In the genomic region with DNA sequence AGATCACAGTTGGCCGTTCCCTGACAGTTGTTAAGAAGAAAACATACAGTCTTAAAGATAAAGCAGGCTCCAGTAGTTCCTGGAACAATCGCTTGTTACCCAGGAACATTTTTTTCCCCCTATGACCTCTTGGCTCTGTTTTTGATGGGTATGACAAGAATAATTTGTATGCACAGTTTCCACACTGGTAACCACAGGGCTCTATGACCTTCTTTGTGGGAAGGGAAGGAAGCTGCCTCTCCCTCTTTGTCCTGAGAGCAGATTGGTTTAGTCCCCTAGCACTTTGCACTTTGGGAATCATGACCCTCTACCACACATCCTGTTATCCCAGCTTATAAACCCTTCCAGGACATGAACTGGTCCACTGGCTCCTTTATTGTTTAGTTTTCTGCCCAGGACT, we compare ENCODE assay signal across 27 mouse cellular contexts. TPM values are rescaled to one million over a fixed set of nuclear protein-coding genes. Genes with fewer than 3 reads are reported as not detected.
A peak's percentile ranks its signal among the peaks of the same experiment; 100 is the strongest.
DNase-seq lines count a peak whose midpoint lies in the region; ATAC-seq and TF ChIP-seq lines count a peak whose summit lies in the region.
"Had no signal": no experiment of that assay in that cellular context is flagged by ENCODE, and none has a peak within 500 bp of the region (broad histone marks: within the 10 kb centered on the region; RNA-seq: fewer than 3 reads in every experiment).

No protein-coding gene starts in this region.

- H3K27me3 ChIP-seq in kidney, adult 2 months (replicated peaks; ENCODE audit: control insufficient read depth, insufficient read depth, low read length): no peaks in the 10 kb centered on the region
- H3K27me3 ChIP-seq in kidney, embryonic 16.5 days (ENCODE audit: insufficient read depth, low read length): no peaks in the 10 kb centered on the region
- 0 out of 2 replicates have a peak, but pooled peaks cover 4% of the 10 kb centered on the region for H3K27me3 ChIP-seq in kidney, embryonic 15.5 days
- no peaks in the 10 kb centered on the region for H3K27me3 ChIP-seq in midbrain, embryonic 11.5 days (ENCODE audit: control insufficient read depth, insufficient read depth, low read length)
- no peaks in the 10 kb centered on the region for H3K27me3 ChIP-seq in midbrain, embryonic 15.5 days (replicated peaks)
- H3K27me3 ChIP-seq: CH12.LX; embryonic facial prominence, embryonic 12.5 days; forebrain, embryonic 13.5 days; forebrain, embryonic 15.5 days; Patski had no signal

- TF ChIP-seq CTCF in kidney, adult 2 months (conservative IDR thresholded peaks at IDR 0.05; ENCODE audit: insufficient read depth, insufficient read length, low read depth, low read length): no peak

- H3K27ac ChIP-seq in kidney, adult 2 months (ENCODE audit: insufficient read depth, low read depth, low read length): peak overlapping the region; percentile 21; the same call in 1 of the 2 replicates
- H3K27ac ChIP-seq in kidney, embryonic 16.5 days (ENCODE audit: low read length): no peak overlapping the region
- H3K27ac ChIP-seq in kidney, embryonic 15.5 days: no peak overlapping the region
- H3K27ac ChIP-seq in midbrain, embryonic 11.5 days (ENCODE audit: low read depth, low read length): no peak overlapping the region
- no peak overlapping the region for H3K27ac ChIP-seq in midbrain, embryonic 15.5 days
- H3K27ac ChIP-seq: embryonic facial prominence, embryonic 10.5 days; embryonic facial prominence, embryonic 12.5 days; forebrain, embryonic 13.5 days; forebrain, embryonic 15.5 days had no signal

- H3K4me3 ChIP-seq in kidney, adult 2 months (ENCODE audit: insufficient read depth, low read depth, low read length): no peak overlapping the region
- no peak overlapping the region for H3K4me3 ChIP-seq in kidney, embryonic 16.5 days (ENCODE audit: low read length)
- no peak overlapping the region for H3K4me3 ChIP-seq in kidney, embryonic 15.5 days (replicated peaks)
- H3K4me3 ChIP-seq in midbrain, embryonic 11.5 days (ENCODE audit: low read depth, low read length): no peak overlapping the region
- H3K4me3 ChIP-seq in midbrain, embryonic 15.5 days: no peak overlapping the region
- H3K4me3 ChIP-seq: embryonic facial prominence, embryonic 10.5 days; embryonic facial prominence, embryonic 12.5 days; forebrain, embryonic 13.5 days; forebrain, embryonic 15.5 days had no signal

- no peak overlapping the region for H3K9ac ChIP-seq in kidney, embryonic 16.5 days (replicated peaks; ENCODE audit: low read length)
- H3K9ac ChIP-seq in kidney, embryonic 15.5 days: no peak overlapping the region
- no peak overlapping the region for H3K9ac ChIP-seq in midbrain, embryonic 11.5 days (ENCODE audit: low read length)
- no peak overlapping the region for H3K9ac ChIP-seq in midbrain, embryonic 15.5 days
- H3K9ac ChIP-seq: embryonic facial prominence, embryonic 12.5 days; forebrain, embryonic 13.5 days; forebrain, embryonic 15.5 days; forebrain, postnatal 0 days had no signal

- no peaks in the 10 kb centered on the region for H3K9me3 ChIP-seq in kidney, embryonic 16.5 days (ENCODE audit: low read length)
- no peaks in the 10 kb centered on the region for H3K9me3 ChIP-seq in kidney, embryonic 15.5 days (replicated peaks)
- H3K9me3 ChIP-seq in midbrain, embryonic 11.5 days (ENCODE audit: control insufficient read depth, low read length): no peaks in the 10 kb centered on the region
- no peaks in the 10 kb centered on the region for H3K9me3 ChIP-seq in midbrain, embryonic 15.5 days
- H3K9me3 ChIP-seq: embryonic facial prominence, embryonic 10.5 days; embryonic facial prominence, embryonic 12.5 days; forebrain, embryonic 13.5 days; forebrain, embryonic 15.5 days had no signal

- no peak overlapping the region for H3K4me2 ChIP-seq in kidney, embryonic 16.5 days (replicated peaks; ENCODE audit: low read depth, low read length)
- no peak overlapping the region for H3K4me2 ChIP-seq in kidney, embryonic 15.5 days
- H3K4me2 ChIP-seq in midbrain, embryonic 11.5 days: no peak overlapping the region
- H3K4me2 ChIP-seq in midbrain, embryonic 15.5 days: no peak overlapping the region
- H3K4me2 ChIP-seq: embryonic facial prominence, embryonic 12.5 days; forebrain, embryonic 13.5 days; forebrain, embryonic 15.5 days had no signal

- H3K36me3 ChIP-seq in kidney, adult 2 months (ENCODE audit: control insufficient read depth, insufficient read depth, low read length): no peaks in the 10 kb centered on the region
- H3K36me3 ChIP-seq in kidney, embryonic 16.5 days (ENCODE audit: insufficient read depth, low read length): no peaks in the 10 kb centered on the region
- H3K36me3 ChIP-seq in kidney, embryonic 15.5 days: no peaks in the 10 kb centered on the region
- no peaks in the 10 kb centered on the region for H3K36me3 ChIP-seq in midbrain, embryonic 11.5 days (ENCODE audit: control insufficient read depth, insufficient read depth, low read length)
- H3K36me3 ChIP-seq in midbrain, embryonic 15.5 days (replicated peaks): no peaks in the 10 kb centered on the region
- H3K36me3 ChIP-seq: embryonic facial prominence, embryonic 10.5 days; embryonic facial prominence, embryonic 12.5 days; forebrain, embryonic 15.5 days; G1E had no signal

- DNase-seq in kidney, adult 2 months: peak; percentile 48
- DNase-seq in kidney, postnatal 10 days: no peak
- DNase-seq in midbrain, embryonic 11.5 days (ENCODE audit: low spot score, missing footprints): peak; percentile 65
- peak; percentile 30 for DNase-seq in adipocyte (ENCODE audit: low spot score)
- no peak for DNase-seq in adrenal gland, postnatal 14 days
- DNase-seq: adrenal gland, adult 2 months; adrenal gland, postnatal 10 days; adrenal gland, postnatal 36 days; B cell, adult 2 months; cerebellum, adult 11-12 months; cerebellum, adult 2 months; cerebellum, adult 9-10 months; cerebellum, postnatal 10 days; cerebellum, postnatal 25 days; forebrain, postnatal 0 days had no signal

- peaks cover 12% of the 10 kb centered on the region; the same call in 1 of the 2 replicates for H3K4me1 ChIP-seq in kidney, adult 2 months (ENCODE audit: control insufficient read depth, insufficient read depth, low read length)
- no peaks in the 10 kb centered on the region for H3K4me1 ChIP-seq in kidney, embryonic 16.5 days (ENCODE audit: insufficient read depth, low read length)
- peaks cover 6% of the 10 kb centered on the region; the same call in 1 of the 2 replicates for H3K4me1 ChIP-seq in kidney, embryonic 15.5 days
- H3K4me1 ChIP-seq in midbrain, embryonic 11.5 days (ENCODE audit: control insufficient read depth, insufficient read depth, low read length): no peaks in the 10 kb centered on the region
- no peaks in the 10 kb centered on the region for H3K4me1 ChIP-seq in midbrain, embryonic 15.5 days
- H3K4me1 ChIP-seq: embryonic facial prominence, embryonic 10.5 days; embryonic facial prominence, embryonic 12.5 days; forebrain, embryonic 13.5 days; forebrain, embryonic 15.5 days had no signal

- 26% methylated on average over 2 of the region's 2 CpGs for WGBS in kidney, adult 2 months
- 60% methylated on average over 2 of the region's 2 CpGs for WGBS in kidney, embryonic 16.5 days
- 59% methylated on average over 2 of the region's 2 CpGs for WGBS in kidney, embryonic 15.5 days
- 82% methylated on average over 2 of the region's 2 CpGs for WGBS in midbrain, embryonic 11.5 days
- WGBS in midbrain, embryonic 15.5 days: 78% methylated on average over 2 of the region's 2 CpGs

- TF ChIP-seq POLR2A in kidney, adult 2 months (IDR thresholded peaks at IDR 0.05; ENCODE audit: low read depth, low read length): no peak

- peak; percentile 35; the same call in 1 of the 2 replicates for ATAC-seq in kidney, embryonic 16.5 days (ENCODE audit: low FRiP score, low TSS enrichment)
- ATAC-seq in kidney, embryonic 15.5 days (replicated peaks; ENCODE audit: low FRiP score): no peak
- no peak for ATAC-seq in midbrain, embryonic 11.5 days (ENCODE audit: low FRiP score)
- no peak for ATAC-seq in midbrain, embryonic 15.5 days (replicated peaks)
- ATAC-seq: activated CD4-positive, CD25-positive, alpha-beta regulatory T cell, adult 4 months; CD4-positive, CD25-positive, alpha-beta regulatory T cell, adult 4 months; forebrain, embryonic 13.5 days; forebrain, embryonic 15.5 days; forebrain, postnatal 0 days; Patski had no signal

RNA-seq across cellular contexts. Expression of gene Sgms2, which starts 16.8 kb away (rescaled TPM):
- 27.2 and 28.5 TPM in 2 replicates for polyA plus RNA-seq in kidney, adult 2 months (2012; rRNA removed)
- 11.1 and 13.2 TPM in 2 replicates for polyA plus RNA-seq in kidney, embryonic 16.5 days (2015; fragmentation: Nextera tagmentation; extraction: Ambion mirVana)
- 10.5 and 17.0 TPM in 2 replicates for polyA plus RNA-seq in kidney, embryonic 15.5 days (2015; fragmentation: Nextera tagmentation; extraction: Ambion mirVana)
- 0.70 and 1.1 TPM in 2 replicates for polyA plus RNA-seq in midbrain, embryonic 11.5 days (2014; fragmentation: Nextera tagmentation; extraction: Ambion mirVana)
- 1.4 TPM in 2 replicates for polyA plus RNA-seq in midbrain, embryonic 15.5 days (2015; fragmentation: Nextera tagmentation; extraction: Ambion mirVana)
- total RNA-seq in adrenal gland, postnatal 14 days (2021): 2.7 and 5.9 TPM in 2 replicates
- total RNA-seq: CH12.LX had no signal
- polyA plus RNA-seq: activated CD4-positive, CD25-positive, alpha-beta regulatory T cell, adult 4 months; CD4-positive, CD25-positive, alpha-beta regulatory T cell, adult 4 months; G1E had no signal

RNA-seq across cellular contexts. Expression of gene Papss1, which starts 56.5 kb away (rescaled TPM):
- polyA plus RNA-seq in kidney, adult 2 months (2012; rRNA removed): 56.2 and 56.3 TPM in 2 replicates
- 115 and 124 TPM in 2 replicates for polyA plus RNA-seq in kidney, embryonic 16.5 days (2015; fragmentation: Nextera tagmentation; extraction: Ambion mirVana)
- polyA plus RNA-seq in kidney, embryonic 15.5 days (2015; fragmentation: Nextera tagmentation; extraction: Ambion mirVana): 98.8 and 103 TPM in 2 replicates
- 72.5 and 82.4 TPM in 2 replicates for polyA plus RNA-seq in midbrain, embryonic 11.5 days (2014; fragmentation: Nextera tagmentation; extraction: Ambion mirVana)
- polyA plus RNA-seq in midbrain, embryonic 15.5 days (2015; fragmentation: Nextera tagmentation; extraction: Ambion mirVana): 117 and 124 TPM in 2 replicates
- 43.6 and 45.1 TPM in 2 replicates for total RNA-seq in adrenal gland, postnatal 14 days (2021)

Comparison
In these comparisons a context has a peak if more than half of its experiments do, and no peak if none do; other contexts are left out.
1. DNase-seq: peak in kidney, adult 2 months (single experiment), midbrain, embryonic 11.5 days (single experiment) and adipocyte (single experiment); none in kidney, postnatal 10 days (single experiment) and adrenal gland, postnatal 14 days (single experiment).